Comparison of ENCODE assay signal across 8 mouse cellular contexts in the genomic region with DNA sequence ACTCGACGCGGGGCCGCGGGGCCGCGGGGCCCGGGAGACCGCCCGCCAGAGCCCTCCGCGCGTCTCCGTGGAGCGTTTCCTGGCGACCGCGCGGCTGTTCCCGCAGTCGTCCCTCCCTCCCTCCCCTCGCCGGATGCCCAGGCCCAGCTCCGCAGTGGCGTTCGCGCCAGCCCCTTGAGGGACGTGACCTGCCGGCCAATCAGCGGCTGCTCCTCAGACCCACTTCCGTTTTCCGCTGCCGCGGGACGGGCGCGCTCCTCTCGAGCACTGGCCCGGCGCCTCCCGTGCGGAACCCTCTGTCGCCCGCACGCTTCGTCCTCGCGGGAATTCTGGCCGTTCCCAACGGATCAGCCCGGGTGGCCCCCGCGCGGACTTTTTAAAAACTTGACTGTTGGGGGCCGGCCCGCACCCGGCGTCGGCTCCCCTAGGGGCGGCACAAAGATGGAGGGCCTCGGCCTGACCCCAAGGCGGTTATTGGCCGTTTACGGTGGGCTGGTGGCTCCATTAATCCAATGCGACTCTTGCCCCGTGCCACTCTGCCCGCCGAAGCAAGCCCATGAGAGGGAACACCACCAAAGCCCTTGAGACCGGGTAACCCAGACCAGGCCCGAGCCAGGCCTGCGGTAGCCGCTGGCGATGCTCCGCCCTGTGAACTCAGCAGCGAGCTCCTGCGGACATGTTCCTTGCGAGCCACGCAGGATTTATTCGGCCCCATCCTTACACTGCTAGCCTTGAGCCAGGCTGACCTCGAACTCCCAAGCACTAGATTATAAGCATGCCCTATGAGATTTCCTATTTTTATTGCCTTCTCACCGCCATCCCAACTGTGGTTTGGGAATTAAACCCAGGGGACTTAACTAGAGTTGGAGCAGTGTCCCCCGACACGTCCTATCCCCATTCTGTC. TPM values are rescaled to one million over a fixed set of nuclear protein-coding genes. Genes with fewer than 3 reads are reported as not detected.
DNase-seq lines count a peak whose midpoint lies in the region; ATAC-seq and TF ChIP-seq lines count a peak whose summit lies in the region.

No protein-coding gene starts in this region.

- TF ChIP-seq POLR2A in bone marrow, adult 2 months (IDR thresholded peaks at IDR 0.05; ENCODE audit: borderline replicate concordance, control insufficient read depth, low read depth, low read length) = peak; percentile 95

- no peaks in the 10 kb centered on the region for H3K9me3 ChIP-seq in embryonic facial prominence, embryonic 14.5 days (ENCODE audit: control insufficient read depth, low read length)
- no peaks in the 10 kb centered on the region for H3K9me3 ChIP-seq in limb, embryonic 13.5 days
- no peaks in the 10 kb centered on the region for H3K9me3 ChIP-seq in midbrain, embryonic 15.5 days

- no peak for TF ChIP-seq CTCF in bone marrow, adult 2 months (IDR thresholded peaks at IDR 0.05; ENCODE audit: control insufficient read depth, insufficient read depth, low read length)

- H3K9ac ChIP-seq in embryonic facial prominence, embryonic 14.5 days (ENCODE audit: low read depth, low read length) = peak overlapping the region; percentile 100
- peak overlapping the region; percentile 99 for H3K9ac ChIP-seq in limb, embryonic 13.5 days
- H3K9ac ChIP-seq in midbrain, embryonic 15.5 days = peak overlapping the region; percentile 95

- peak; percentile 94 for DNase-seq in 416B (ENCODE audit: low read depth)
- peak; percentile 98 for DNase-seq in embryonic facial prominence, embryonic 14.5 days (ENCODE audit: low spot score)
- peak; percentile 96 for DNase-seq in heart, adult 8-10 months (ENCODE audit: low spot score)
- peak; percentile 96 for DNase-seq in kidney, adult 9 months
- DNase-seq in spleen, adult 18-20 months = peak; percentile 88 to 91

- H3K27ac ChIP-seq in bone marrow, adult 2 months (ENCODE audit: control insufficient read depth, insufficient read depth, low read depth, low read length, poor library complexity) = peak overlapping the region; percentile 100
- H3K27ac ChIP-seq in embryonic facial prominence, embryonic 14.5 days (replicated peaks; ENCODE audit: low read depth, low read length) = peak overlapping the region; percentile 99
- peak overlapping the region; percentile 99 for H3K27ac ChIP-seq in limb, embryonic 13.5 days
- H3K27ac ChIP-seq in midbrain, embryonic 15.5 days = peak overlapping the region; percentile 99

- 0 out of 2 replicates have a peak, but pooled peaks cover 1% of the 10 kb centered on the region for H3K4me1 ChIP-seq in bone marrow, adult 2 months (ENCODE audit: control insufficient read depth, insufficient read depth, low read length)
- H3K4me1 ChIP-seq in embryonic facial prominence, embryonic 14.5 days (ENCODE audit: control insufficient read depth, insufficient read depth, low read length) = peaks cover 11% of the 10 kb centered on the region
- peaks cover 30% of the 10 kb centered on the region for H3K4me1 ChIP-seq in limb, embryonic 13.5 days
- peaks cover 32% of the 10 kb centered on the region for H3K4me1 ChIP-seq in midbrain, embryonic 15.5 days

- peak overlapping the region; percentile 73 for H3K4me3 ChIP-seq in bone marrow, adult 2 months (replicated peaks; ENCODE audit: control insufficient read depth, low read depth, low read length)
- peak overlapping the region; percentile 98 for H3K4me3 ChIP-seq in embryonic facial prominence, embryonic 14.5 days (ENCODE audit: low read depth, low read length)
- peak overlapping the region; percentile 99 for H3K4me3 ChIP-seq in limb, embryonic 13.5 days
- H3K4me3 ChIP-seq in midbrain, embryonic 15.5 days = peak overlapping the region; percentile 51

- no peaks in the 10 kb centered on the region for H3K27me3 ChIP-seq in embryonic facial prominence, embryonic 14.5 days (replicated peaks; ENCODE audit: control insufficient read depth, insufficient read depth, low read length)
- no peaks in the 10 kb centered on the region for H3K27me3 ChIP-seq in limb, embryonic 13.5 days
- H3K27me3 ChIP-seq in midbrain, embryonic 15.5 days (replicated peaks) = no peaks in the 10 kb centered on the region

- WGBS in bone marrow, adult 2 months = under 1% methylated on average over 83 of the region's 83 CpGs
- WGBS in embryonic facial prominence, embryonic 14.5 days = under 1% methylated on average over 68 of the region's 83 CpGs
- WGBS in limb, embryonic 13.5 days = under 1% methylated on average over 82 of the region's 83 CpGs
- under 1% methylated on average over 78 of the region's 83 CpGs for whole genome bisulfite sequencing in midbrain, embryonic 15.5 days

- peak overlapping the region; percentile 69 for H3K4me2 ChIP-seq in embryonic facial prominence, embryonic 14.5 days (ENCODE audit: low read depth, low read length)
- peak overlapping the region; percentile 77 for H3K4me2 ChIP-seq in limb, embryonic 13.5 days (replicated peaks)
- peak overlapping the region; percentile 75 for H3K4me2 ChIP-seq in midbrain, embryonic 15.5 days

- H3K36me3 ChIP-seq in embryonic facial prominence, embryonic 14.5 days (ENCODE audit: control insufficient read depth, insufficient read depth, low read length) = peaks cover 19% of the 10 kb centered on the region
- H3K36me3 ChIP-seq in limb, embryonic 13.5 days = peaks cover 8% of the 10 kb centered on the region
- no peaks in the 10 kb centered on the region for H3K36me3 ChIP-seq in midbrain, embryonic 15.5 days (replicated peaks)

- peak; percentile 98 for ATAC-seq in embryonic facial prominence, embryonic 14.5 days (ENCODE audit: low read depth)
- ATAC-seq in limb, embryonic 13.5 days (ENCODE audit: low FRiP score, low read depth) = peak; percentile 97
- ATAC-seq in midbrain, embryonic 15.5 days (replicated peaks) = peak; percentile 98

RNA-seq across cellular contexts. Expression of a gene that starts 0.7 kb away (rescaled TPM):
- 48.0 and 58.4 TPM in 2 replicates for polyA plus RNA-seq in bone marrow, adult 2 months (2011; ENCODE audit: insufficient read depth, insufficient read length, low replicate concordance, missing spikeins)
- 41.5 and 45.1 TPM in 2 replicates for polyA plus RNA-seq in embryonic facial prominence, embryonic 14.5 days (2014; fragmentation: Nextera tagmentation; extraction: Ambion mirVana)
- total RNA-seq in heart, adult 8-10 months (2022) = 10 to 100 TPM; 55.0 to 65.7 (median 60.4) TPM
- polyA plus RNA-seq in limb, embryonic 13.5 days (2015; fragmentation: Nextera tagmentation; extraction: Ambion mirVana) = 52.9 and 58.5 TPM in 2 replicates
- 40.5 and 48.7 TPM in 2 replicates for polyA plus RNA-seq in midbrain, embryonic 15.5 days (2015; fragmentation: Nextera tagmentation; extraction: Ambion mirVana)

RNA-seq across cellular contexts. Expression of a gene that starts 15.6 kb away (rescaled TPM):
- polyA plus RNA-seq in bone marrow, adult 2 months (2011; ENCODE audit: insufficient read depth, insufficient read length, low replicate concordance, missing spikeins) = 0.50 and 0.72 TPM in 2 replicates
- 3.2 and 3.4 TPM in 2 replicates for polyA plus RNA-seq in embryonic facial prominence, embryonic 14.5 days (2014; fragmentation: Nextera tagmentation; extraction: Ambion mirVana)
- 1 to 10 TPM; 2.0 to 3.1 (median 2.4) TPM for total RNA-seq in heart, adult 8-10 months (2022)
- polyA plus RNA-seq in limb, embryonic 13.5 days (2015; fragmentation: Nextera tagmentation; extraction: Ambion mirVana) = 4.2 and 4.4 TPM in 2 replicates
- polyA plus RNA-seq in midbrain, embryonic 15.5 days (2015; fragmentation: Nextera tagmentation; extraction: Ambion mirVana) = 12.7 and 14.2 TPM in 2 replicates

RNA-seq across cellular contexts. Expression of a gene that starts 28.4 kb away (rescaled TPM):
- polyA plus RNA-seq in bone marrow, adult 2 months (2011; ENCODE audit: insufficient read depth, insufficient read length, low replicate concordance, missing spikeins) = 42.7 and 86.0 TPM in 2 replicates
- polyA plus RNA-seq in embryonic facial prominence, embryonic 14.5 days (2014; fragmentation: Nextera tagmentation; extraction: Ambion mirVana) = 29.8 and 31.3 TPM in 2 replicates
- 10 to 100 TPM; 21.2 to 26.2 (median 24.6) TPM for total RNA-seq in heart, adult 8-10 months (2022)
- 38.9 and 41.3 TPM in 2 replicates for polyA plus RNA-seq in limb, embryonic 13.5 days (2015; fragmentation: Nextera tagmentation; extraction: Ambion mirVana)
- 60.4 and 60.8 TPM in 2 replicates for polyA plus RNA-seq in midbrain, embryonic 15.5 days (2015; fragmentation: Nextera tagmentation; extraction: Ambion mirVana)

Comparison
In these comparisons a context has a peak if more than half of its experiments do, and no peak if none do; other contexts are left out.
1. Peak in every context shown above with its lines: DNase-seq, ATAC-seq, H3K4me3 ChIP-seq and H3K27ac ChIP-seq.